Mouse (Mus musculus): ENCODE data around the gene Hoga1. TPM values are rescaled to one million over a fixed set of nuclear protein-coding genes. Genes with fewer than 3 reads are reported as not detected.

Hoga1 gene
- total RNA-seq, 2 experiments from 2014 or later, result 1.1 to 1.7 TPM

GRCm38 (mm10) chr19:42019011-42019522 is 26.3 kb upstream of the Hoga1 start:
- intact Hi-C loops (cut with DNase I), result no loop called here
- DNase-seq (ENCODE audit: low spot score), result no peak

- intact Hi-C loops (cut with DNase I), result no loop called here
- DNase-seq (ENCODE audit: low spot score), result no peak
Observed at GRCm38 (mm10) chr19:42021681-42022541, 23.5 kb upstream of the Hoga1 start.

GRCm38 (mm10) chr19:42022542-42022848 is 22.9 kb upstream of the Hoga1 start:
- intact Hi-C loops (cut with DNase I), result no loop called here
- no peak for DNase-seq (ENCODE audit: low spot score)

GRCm38 (mm10) chr19:42026158-42026557 is 19.3 kb upstream of the Hoga1 start:
- intact Hi-C loops (cut with DNase I), result loop anchor here (2.0 kb wide), 1 partner anchor 127 kb away; no protein-coding TSS in a partner anchor
- DNase-seq (ENCODE audit: low spot score), result peak; percentile 69

- no peak for DNase-seq (ENCODE audit: low spot score)
- intact Hi-C loops (cut with DNase I), result no loop called here
Observed at GRCm38 (mm10) chr19:42031112-42031511, 14.3 kb upstream of the Hoga1 start.

GRCm38 (mm10) chr19:42033611-42034010 is 11.8 kb upstream of the Hoga1 start:
- no peak for DNase-seq (ENCODE audit: low spot score)
- intact Hi-C loops (cut with DNase I), result loop anchor here (2.0 kb wide), 2 partner anchors 35 to 133 kb away; no protein-coding TSS in a partner anchor

GRCm38 (mm10) chr19:42034146-42034775 is 11.1 kb upstream of the Hoga1 start:
- intact Hi-C loops (cut with DNase I), result loop anchor here (2.0 kb wide), 2 partner anchors 35 to 133 kb away; no protein-coding TSS in a partner anchor
- DNase-seq (ENCODE audit: low spot score), result no peak

GRCm38 (mm10) chr19:42034881-42035455 is 10.4 kb upstream of the Hoga1 start:
- DNase-seq (ENCODE audit: low spot score), result no peak
- intact Hi-C loops (cut with DNase I), result loop anchor here (2.0 to 5.0 kb wide), 3 partner anchors 34 to 132 kb away; no protein-coding TSS in a partner anchor

- DNase-seq (ENCODE audit: low spot score), result peak; percentile 56
- intact Hi-C loops (cut with DNase I), result loop anchor here (2.0 to 5.0 kb wide), 3 partner anchors 33 to 131 kb away; no protein-coding TSS in a partner anchor
Observed at GRCm38 (mm10) chr19:42035456-42036248, 9.8 kb upstream of the Hoga1 start, which contains the start of gene Ankrd2. Gene Ankrd2, plus strand, starts transcription at chr19:42036000.

- intact Hi-C loops (cut with DNase I), result loop anchor here (5.0 kb wide), 1 partner anchor 116 kb away; no protein-coding TSS in a partner anchor
- DNase-seq (ENCODE audit: low spot score), result no peak
Observed at GRCm38 (mm10) chr19:42036357-42036756, 9.1 kb upstream of the Hoga1 start.

- DNase-seq (ENCODE audit: low spot score), result no peak
- intact Hi-C loops (cut with DNase I), result loop anchor here (5.0 kb wide), 1 partner anchor 115 kb away; no protein-coding TSS in a partner anchor
Observed at GRCm38 (mm10) chr19:42037167-42037702, 8.2 kb upstream of the Hoga1 start.

- intact Hi-C loops (cut with DNase I), result loop anchor here (5.0 kb wide), 1 partner anchor 114 kb away; no protein-coding TSS in a partner anchor
- DNase-seq (ENCODE audit: low spot score), result no peak
Observed at GRCm38 (mm10) chr19:42038310-42038709, 7.1 kb upstream of the Hoga1 start.

- intact Hi-C loops (cut with DNase I), result no loop called here
- DNase-seq (ENCODE audit: low spot score), result no peak
Observed at GRCm38 (mm10) chr19:42043988-42044387, 1.4 kb upstream of the Hoga1 start.

- intact Hi-C loops (cut with DNase I), result no loop called here
- DNase-seq (ENCODE audit: low spot score), result no peak
Observed at GRCm38 (mm10) chr19:42050251-42050650, 4.8 kb downstream of the Hoga1 start.

GRCm38 (mm10) chr19:42051351-42051750 is 5.9 kb downstream of the Hoga1 start:
- no peak for DNase-seq (ENCODE audit: low spot score)
- intact Hi-C loops (cut with DNase I), result no loop called here

- intact Hi-C loops (cut with DNase I), result no loop called here
- DNase-seq (ENCODE audit: low spot score), result no peak
Observed at GRCm38 (mm10) chr19:42051948-42052347, 6.5 kb downstream of the Hoga1 start, which contains the start of gene 4933411K16Rik. Gene 4933411K16Rik, plus strand, starts transcription at chr19:42052248.

GRCm38 (mm10) chr19:42054255-42054654 is 8.8 kb downstream of the Hoga1 start:
- DNase-seq (ENCODE audit: low spot score), result no peak
- intact Hi-C loops (cut with DNase I), result no loop called here

- intact Hi-C loops (cut with DNase I), result no loop called here
- peak; percentile 62 for DNase-seq (ENCODE audit: low spot score)
Observed at GRCm38 (mm10) chr19:42055881-42056280, 10.5 kb downstream of the Hoga1 start.
